28 mouse cellular contexts compared by ENCODE assay signal in the genomic region with DNA sequence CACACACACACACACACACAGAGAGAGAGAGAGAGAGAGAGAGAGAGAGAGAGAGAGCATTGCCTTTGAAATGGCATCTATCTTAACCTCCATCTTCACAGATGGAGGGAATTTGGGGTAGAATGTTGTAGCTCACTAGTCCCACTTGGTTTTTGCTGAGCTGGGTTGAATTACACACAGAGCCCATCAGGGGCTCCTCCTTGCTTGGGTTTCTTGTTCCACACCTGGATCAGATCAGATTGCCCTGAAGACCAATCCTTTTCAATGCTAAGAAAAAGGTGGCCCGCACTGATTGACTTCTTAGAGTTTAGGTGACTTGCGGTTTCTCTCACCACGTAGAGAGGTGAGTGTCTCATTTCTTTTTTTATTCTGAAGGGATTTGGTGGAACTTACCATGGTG. TPM values are rescaled to one million over a fixed set of nuclear protein-coding genes. Genes with fewer than 3 reads are reported as not detected.
DNase-seq lines count a peak whose midpoint lies in the region; ATAC-seq and TF ChIP-seq lines count a peak whose summit lies in the region.
"Had no signal": no experiment of that assay in that cellular context is flagged by ENCODE, and none has a peak within 500 bp of the region (broad histone marks: within the 10 kb centered on the region; RNA-seq: fewer than 3 reads in every experiment).

No protein-coding gene starts in this region.

- no peak for TF ChIP-seq CTCF in thymus, adult 2 months (IDR thresholded peaks at IDR 0.05; ENCODE audit: borderline replicate concordance, control insufficient read depth, extremely low read depth, insufficient read depth, low read length, poor library complexity)

- H3K4me1 ChIP-seq in embryonic facial prominence, embryonic 11.5 days (ENCODE audit: control insufficient read depth, insufficient read depth, low read length), result no peaks in the 10 kb centered on the region
- H3K4me1 ChIP-seq in embryonic facial prominence, embryonic 10.5 days, result peaks cover 23% of the 10 kb centered on the region
- H3K4me1 ChIP-seq in thymus, adult 2 months (replicated peaks; ENCODE audit: control insufficient read depth, insufficient read depth, low read length), result peaks cover 44% of the 10 kb centered on the region
- H3K4me1 ChIP-seq in forebrain, embryonic 14.5 days (ENCODE audit: control insufficient read depth, insufficient read depth, low read length), result no peaks in the 10 kb centered on the region
- H3K4me1 ChIP-seq: forebrain, embryonic 13.5 days; heart, embryonic 13.5 days; hindbrain, embryonic 12.5 days; hindbrain, embryonic 15.5 days had no signal

- ATAC-seq in embryonic facial prominence, embryonic 11.5 days (replicated peaks; ENCODE audit: insufficient number of reproducible peaks, low FRiP score, low TSS enrichment, low read depth), result peak; percentile 51; the same call in 1 of the 2 replicates
- no peak for ATAC-seq in frontal cortex, adult (ENCODE audit: low TSS enrichment)
- ATAC-seq in forebrain, embryonic 14.5 days, result no peak
- ATAC-seq: forebrain, embryonic 13.5 days; forebrain, postnatal 0 days had no signal

- H3K4me2 ChIP-seq in embryonic facial prominence, embryonic 11.5 days (ENCODE audit: low read depth, low read length), result no peak overlapping the region
- H3K4me2 ChIP-seq in forebrain, embryonic 14.5 days (ENCODE audit: low read length), result no peak overlapping the region
- H3K4me2 ChIP-seq: embryonic facial prominence, embryonic 12.5 days; forebrain, embryonic 13.5 days; heart, embryonic 13.5 days; hindbrain, embryonic 12.5 days; hindbrain, embryonic 15.5 days had no signal

- DNase-seq in embryonic facial prominence, embryonic 11.5 days (ENCODE audit: low spot score), result peak; percentile 70
- DNase-seq in embryonic facial prominence, embryonic 10.5 days (ENCODE audit: low spot score), result no peak
- peak; percentile 48 for DNase-seq in thymus, adult 2 months
- DNase-seq in thymus, adult 18-20 months, result no peak
- DNase-seq in thymus, postnatal 14 days, result peak; percentile 65
- peak; percentile 43 for DNase-seq in thymus, postnatal 4 days
- no peak for DNase-seq in forebrain, embryonic 14.5 days (ENCODE audit: low spot score)
- DNase-seq: adrenal gland, adult 8-10 months; adrenal gland, postnatal 25 days; cerebellum, adult 11-12 months; cerebellum, adult 8-10 months; cerebellum, postnatal 10 days; cerebellum, postnatal 36 days; embryo, embryonic 11 days; forebrain, postnatal 0 days; gastrocnemius, postnatal 25 days; heart, adult 2 months; heart, postnatal 14 days had no signal

- no peak overlapping the region for H3K27ac ChIP-seq in embryonic facial prominence, embryonic 11.5 days (replicated peaks; ENCODE audit: low read depth, low read length)
- H3K27ac ChIP-seq in embryonic facial prominence, embryonic 10.5 days (replicated peaks), result no peak overlapping the region
- H3K27ac ChIP-seq in thymus, adult 2 months (ENCODE audit: control insufficient read depth, insufficient read depth, low read length), result peak overlapping the region; percentile 98
- H3K27ac ChIP-seq in forebrain, embryonic 14.5 days (ENCODE audit: low read depth, low read length), result no peak overlapping the region
- H3K27ac ChIP-seq: embryonic facial prominence, embryonic 12.5 days; forebrain, embryonic 10.5 days; forebrain, embryonic 13.5 days; heart, adult 2 months; heart, embryonic 10.5 days; heart, embryonic 13.5 days; hindbrain, embryonic 12.5 days; hindbrain, embryonic 15.5 days had no signal

- H3K4me3 ChIP-seq in embryonic facial prominence, embryonic 11.5 days (ENCODE audit: low read depth, low read length), result no peak overlapping the region
- H3K4me3 ChIP-seq in embryonic facial prominence, embryonic 10.5 days, result no peak overlapping the region
- H3K4me3 ChIP-seq in thymus, adult 2 months (ENCODE audit: control insufficient read depth, insufficient read depth, low read length), result no peak overlapping the region
- no peak overlapping the region for H3K4me3 ChIP-seq in forebrain, embryonic 14.5 days (ENCODE audit: low read depth, low read length)
- H3K4me3 ChIP-seq: embryonic facial prominence, embryonic 12.5 days; forebrain, embryonic 10.5 days; forebrain, embryonic 13.5 days; heart, adult 2 months; heart, embryonic 10.5 days; heart, embryonic 13.5 days; hindbrain, embryonic 12.5 days; hindbrain, embryonic 15.5 days had no signal

- TF ChIP-seq POLR2A in thymus, adult 2 months (IDR thresholded peaks at IDR 0.05; ENCODE audit: control insufficient read depth, extremely low read depth, insufficient read depth, low read length, poor library complexity), result no peak

- no peaks in the 10 kb centered on the region for H3K36me3 ChIP-seq in embryonic facial prominence, embryonic 11.5 days (replicated peaks; ENCODE audit: control insufficient read depth, insufficient read depth, low read depth, low read length)
- H3K36me3 ChIP-seq in embryonic facial prominence, embryonic 10.5 days (replicated peaks), result no peaks in the 10 kb centered on the region
- H3K36me3 ChIP-seq in thymus, adult 2 months (ENCODE audit: control insufficient read depth, insufficient read depth, low read length), result no peaks in the 10 kb centered on the region
- H3K36me3 ChIP-seq in forebrain, embryonic 14.5 days (ENCODE audit: control insufficient read depth, insufficient read depth, low read length), result no peaks in the 10 kb centered on the region
- H3K36me3 ChIP-seq: embryonic facial prominence, embryonic 12.5 days; forebrain, embryonic 10.5 days; heart, embryonic 10.5 days; heart, embryonic 13.5 days; hindbrain, embryonic 12.5 days; hindbrain, embryonic 15.5 days had no signal

- H3K27me3 ChIP-seq in embryonic facial prominence, embryonic 11.5 days (ENCODE audit: control insufficient read depth, insufficient read depth, low read length), result no peaks in the 10 kb centered on the region
- no peaks in the 10 kb centered on the region for H3K27me3 ChIP-seq in embryonic facial prominence, embryonic 10.5 days (replicated peaks; ENCODE audit: low read depth, poor library complexity, severe bottlenecking)
- H3K27me3 ChIP-seq in thymus, adult 2 months (ENCODE audit: control insufficient read depth, insufficient read depth, low read length), result no peaks in the 10 kb centered on the region
- no peaks in the 10 kb centered on the region for H3K27me3 ChIP-seq in forebrain, embryonic 14.5 days (replicated peaks; ENCODE audit: control insufficient read depth, insufficient read depth, low read length)
- H3K27me3 ChIP-seq: embryonic facial prominence, embryonic 12.5 days; forebrain, embryonic 13.5 days; heart, embryonic 13.5 days; hindbrain, embryonic 12.5 days; hindbrain, embryonic 15.5 days had no signal

- no peak overlapping the region for H3K9ac ChIP-seq in embryonic facial prominence, embryonic 11.5 days (replicated peaks; ENCODE audit: low read length)
- no peak overlapping the region for H3K9ac ChIP-seq in forebrain, embryonic 14.5 days (ENCODE audit: low read length)
- H3K9ac ChIP-seq: embryonic facial prominence, embryonic 12.5 days; forebrain, embryonic 13.5 days; forebrain, postnatal 0 days; heart, embryonic 13.5 days; hindbrain, embryonic 12.5 days; hindbrain, embryonic 15.5 days had no signal

- WGBS in embryonic facial prominence, embryonic 11.5 days, result 43% methylated on average over 3 of the region's 3 CpGs
- 49% methylated on average over 3 of the region's 3 CpGs for WGBS in embryonic facial prominence, embryonic 10.5 days
- WGBS in thymus, adult 2 months, result 33% methylated on average over 3 of the region's 3 CpGs
- 60% methylated on average over 3 of the region's 3 CpGs for WGBS in forebrain, embryonic 14.5 days

- H3K9me3 ChIP-seq in embryonic facial prominence, embryonic 11.5 days (replicated peaks; ENCODE audit: control insufficient read depth, low read length), result no peaks in the 10 kb centered on the region
- no peaks in the 10 kb centered on the region for H3K9me3 ChIP-seq in embryonic facial prominence, embryonic 10.5 days
- H3K9me3 ChIP-seq in forebrain, embryonic 14.5 days (replicated peaks; ENCODE audit: control insufficient read depth, low read length), result no peaks in the 10 kb centered on the region
- H3K9me3 ChIP-seq: embryonic facial prominence, embryonic 12.5 days; forebrain, embryonic 10.5 days; forebrain, embryonic 13.5 days; heart, embryonic 10.5 days; heart, embryonic 13.5 days; hindbrain, embryonic 12.5 days; hindbrain, embryonic 15.5 days had no signal

RNA-seq across cellular contexts. Expression of a gene that starts 13.3 kb away (rescaled TPM):
- 1.1 and 2.2 TPM in 2 replicates for polyA plus RNA-seq in embryonic facial prominence, embryonic 11.5 days (2014; fragmentation: Nextera tagmentation; extraction: Ambion mirVana)
- polyA plus RNA-seq in embryonic facial prominence, embryonic 10.5 days (2016; fragmentation: Nextera tagmentation; extraction: Ambion mirVana), result 0.91 and 0.97 TPM in 2 replicates
- polyA plus RNA-seq in thymus, adult 2 months (2012; rRNA removed), result 18.1 and 20.0 TPM in 2 replicates
- 0.76 and 1.5 TPM in 2 replicates for polyA plus RNA-seq in forebrain, embryonic 14.5 days (2014; fragmentation: Nextera tagmentation; extraction: Ambion mirVana)

RNA-seq across cellular contexts. Expression of a gene that starts 35.0 kb away (rescaled TPM):
- polyA plus RNA-seq in embryonic facial prominence, embryonic 11.5 days (2014; fragmentation: Nextera tagmentation; extraction: Ambion mirVana), result 0.32 TPM in 1 of 2 replicates, not detected in the other
- 0.30 TPM in 1 of 2 replicates, not detected in the other for polyA plus RNA-seq in embryonic facial prominence, embryonic 10.5 days (2016; fragmentation: Nextera tagmentation; extraction: Ambion mirVana)
- 15.7 and 19.4 TPM in 2 replicates for polyA plus RNA-seq in thymus, adult 2 months (2012; rRNA removed)
- polyA plus RNA-seq in forebrain, embryonic 14.5 days (2014; fragmentation: Nextera tagmentation; extraction: Ambion mirVana), result not detected in 2 replicates
- polyA plus RNA-seq: activated CD4-positive, CD25-positive, alpha-beta regulatory T cell, adult 4 months; forebrain, embryonic 10.5 days; forebrain, postnatal 0 days; gonadal fat pad, adult 2 months; heart, adult 2 months; heart, embryonic 10.5 days had no signal

Comparison
In these comparisons a context has a peak if more than half of its experiments do, and no peak if none do; other contexts are left out.
1. DNase-seq: peak in embryonic facial prominence, embryonic 11.5 days (single experiment), thymus, adult 2 months (single experiment), thymus, postnatal 14 days (single experiment) and thymus, postnatal 4 days (single experiment); none in embryonic facial prominence, embryonic 10.5 days (single experiment), thymus, adult 18-20 months (0 of 2) and forebrain, embryonic 14.5 days (single experiment).
2. RNA of a gene that starts 35.0 kb away (polyA plus RNA-seq): 15.7 to 19.4 TPM in thymus, adult 2 months; 0.32 TPM in embryonic facial prominence, embryonic 11.5 days, 0.30 TPM in embryonic facial prominence, embryonic 10.5 days and not detected in forebrain, embryonic 14.5 days; every median in the first group is over 10 times any median in the second.